Mouse (Mus musculus) layer of hippocampus, postnatal 36 days (tissue): ENCODE data around the gene Slc1a5. TPM values are rescaled to one million over a fixed set of nuclear protein-coding genes. Genes with fewer than 3 reads are reported as not detected.

Experiments
- DNase-seq, 2 experiments: peaks; one replicate each; pipeline ENCODE4 v3.0.0; 2022
- total RNA-seq, 2 experiments: library from RNA; stranded (reverse); gene quantifications; 2 replicates each; pipeline ENCODE4 v1.2.3; 2021

Gene Slc1a5
- total RNA-seq, 2 experiments from 2014 or later = 2.1 to 2.7 TPM

GRCm38 (mm10) chr7:16821091-16821490 lies 40.0 kb downstream of the Slc1a5 start:
- DNase-seq = no peak

DNA sequence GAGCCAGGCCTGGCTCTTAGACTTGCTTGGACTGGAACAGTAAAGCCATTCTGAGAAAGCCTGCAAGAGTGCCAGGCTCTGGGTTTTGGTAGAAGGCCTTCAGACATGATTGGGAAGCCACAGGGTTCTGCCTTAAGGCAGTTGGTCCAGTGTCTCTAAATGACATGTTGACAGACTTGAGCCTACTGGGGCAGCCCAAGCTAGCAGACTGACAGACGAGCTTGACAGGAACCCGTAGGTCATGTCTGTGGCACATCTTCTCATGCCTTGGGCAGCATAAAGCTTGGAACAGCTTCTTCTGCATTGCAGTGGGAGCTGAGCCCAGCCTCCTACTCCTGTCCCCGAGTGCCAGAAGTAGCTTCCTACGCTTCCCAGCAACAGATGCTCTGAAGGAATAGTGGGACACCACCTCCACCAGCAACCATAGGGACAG lies 40.5 kb downstream of the Slc1a5 start:
- DNase-seq = peak; percentile 76 to 78

DNA sequence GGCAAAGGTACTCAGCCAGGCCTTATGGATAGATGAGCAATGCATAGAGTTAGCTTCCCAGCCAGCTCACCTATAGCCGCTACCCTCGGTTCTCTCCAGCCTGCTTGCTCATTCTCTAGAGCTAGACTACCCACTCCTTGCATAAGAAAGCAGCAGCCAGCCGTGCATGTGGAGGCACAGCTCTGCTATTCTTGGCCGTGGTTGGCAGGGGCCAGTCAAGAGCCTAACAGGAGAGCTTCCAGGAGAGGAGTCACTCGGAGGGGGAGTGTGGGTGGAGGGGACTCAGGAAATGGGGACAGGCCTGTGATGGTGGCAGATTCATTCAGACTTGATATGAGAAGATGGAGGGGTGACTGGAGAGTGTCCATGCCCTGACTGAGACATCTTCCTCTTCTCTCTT lies 42.6 kb downstream of the Slc1a5 start:
- DNase-seq = no peak

DNA sequence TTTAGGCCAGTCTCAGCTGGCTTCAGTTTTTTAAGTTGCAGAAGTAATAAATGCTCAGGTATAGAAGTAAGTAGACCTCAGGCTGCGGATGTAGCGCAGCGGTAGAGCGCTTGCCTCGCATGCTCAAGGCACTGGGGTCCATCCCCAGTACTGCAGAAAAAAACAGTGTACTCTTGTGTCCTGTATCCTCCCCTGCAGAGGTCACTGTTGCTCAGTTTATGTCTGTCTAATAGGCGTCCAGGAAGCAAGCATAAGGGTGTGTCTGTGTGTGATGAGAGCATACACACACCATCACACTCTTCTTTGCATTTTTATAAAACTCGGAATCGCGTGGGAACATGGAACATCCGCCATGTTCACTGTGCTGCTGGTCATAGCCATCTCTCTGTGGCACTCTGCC lies 44.6 kb downstream of the Slc1a5 start:
- no peak for DNase-seq

- DNase-seq = no peak
These were observed 45.4 kb downstream of the Slc1a5 start for GRCm38 (mm10) chr7:16826571-16826970.

GRCm38 (mm10) chr7:16827274-16827673 lies 46.1 kb downstream of the Slc1a5 start:
- no peak for DNase-seq

DNA sequence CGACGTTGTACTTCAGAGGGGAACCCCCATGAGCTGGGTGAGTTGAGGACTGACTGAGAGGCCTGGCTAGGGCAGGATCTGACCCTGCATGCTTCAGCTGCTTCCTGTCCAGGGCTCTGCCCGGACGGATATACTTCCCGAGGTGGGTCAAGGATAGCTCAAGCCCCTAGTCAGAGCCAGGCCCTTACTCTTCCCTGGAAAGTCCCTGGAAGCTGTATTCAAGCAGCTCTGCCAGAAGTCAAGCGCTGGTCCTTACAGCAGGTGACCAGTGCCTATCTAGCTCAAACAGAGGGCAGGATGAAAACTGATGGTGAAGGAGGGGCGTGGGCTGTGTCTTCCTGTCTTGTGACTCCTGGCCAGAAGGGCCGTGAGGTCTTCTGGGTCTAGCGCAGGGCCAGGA lies 49.3 kb downstream of the Slc1a5 start:
- DNase-seq = no peak

DNA sequence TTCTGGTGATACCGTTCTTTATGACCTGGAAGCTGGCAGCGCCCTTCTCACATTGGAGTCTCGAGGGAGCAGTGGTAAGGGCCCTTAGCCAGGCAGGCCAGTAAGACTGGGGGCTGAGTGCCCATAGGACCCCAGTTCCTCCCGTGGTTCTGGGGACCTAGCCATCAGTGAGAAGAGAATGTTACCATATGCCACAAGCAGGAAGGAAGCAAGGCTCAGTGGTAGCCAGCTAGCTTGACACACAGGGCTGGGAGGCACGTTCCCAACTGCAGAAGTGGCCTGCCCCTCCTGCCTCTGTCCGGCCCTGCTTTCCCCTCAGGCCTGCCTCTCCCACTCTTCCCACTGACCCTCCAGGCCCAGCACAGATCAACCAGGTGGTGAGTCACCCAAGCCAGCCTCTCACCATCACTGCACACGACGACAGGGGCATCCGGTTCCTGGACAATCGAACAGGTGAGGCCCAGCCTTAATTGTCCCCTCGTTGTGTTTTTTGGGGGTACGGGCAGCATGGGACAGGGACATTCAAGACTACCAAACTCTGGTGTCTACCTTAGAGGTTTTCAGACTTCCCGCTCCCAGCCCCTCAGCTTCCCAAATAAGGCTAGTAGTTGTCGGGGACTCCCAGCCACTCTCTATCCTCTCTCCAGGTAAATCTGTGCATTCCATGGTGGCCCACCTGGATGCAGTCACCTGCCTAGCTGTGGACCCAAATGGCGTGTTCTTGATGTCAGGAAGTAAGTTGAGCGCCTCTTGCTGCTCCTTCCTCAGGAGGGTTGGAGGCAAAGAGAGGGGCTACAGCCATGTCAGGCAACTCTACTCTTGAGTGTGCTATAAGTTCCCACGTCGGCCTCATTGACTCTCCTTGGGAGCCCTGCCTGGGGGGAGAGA lies 57.0 kb downstream of the Slc1a5 start:
- no peak for DNase-seq

GRCm38 (mm10) chr7:16838804-16839426 lies 57.8 kb downstream of the Slc1a5 start:
- no peak for DNase-seq

DNA sequence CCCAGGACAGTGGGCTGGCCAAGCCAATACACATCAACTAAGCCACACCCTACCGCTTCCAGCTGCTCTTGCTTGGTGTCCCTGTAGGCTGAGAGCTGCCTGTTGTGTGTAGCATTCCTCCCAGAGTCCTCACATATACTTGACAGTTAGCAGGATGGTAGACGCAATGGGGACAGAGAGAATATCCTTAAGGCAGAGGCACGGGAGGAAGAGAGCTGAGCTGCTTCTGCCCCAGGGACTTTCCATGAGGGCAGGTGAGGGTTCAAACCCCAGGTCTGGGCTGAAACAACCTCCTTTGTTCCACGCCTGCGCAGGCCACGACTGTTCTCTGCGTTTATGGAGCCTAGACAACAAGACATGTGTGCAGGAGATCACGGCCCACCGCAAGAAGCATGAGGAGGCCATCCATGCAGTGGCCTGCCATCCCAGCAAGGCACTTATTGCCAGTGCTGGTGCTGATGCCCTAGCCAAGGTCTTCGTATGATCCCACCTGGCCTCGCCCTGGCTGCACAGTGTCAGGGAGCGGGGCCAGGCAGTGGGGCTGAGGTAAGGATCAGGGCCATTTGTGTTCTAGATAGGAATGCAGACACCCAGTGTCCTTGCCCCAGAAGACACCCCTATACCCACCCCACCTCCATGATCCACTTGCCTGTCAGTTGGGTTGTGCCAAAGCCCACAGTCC lies 58.4 kb downstream of the Slc1a5 start:
- no peak for DNase-seq

DNA sequence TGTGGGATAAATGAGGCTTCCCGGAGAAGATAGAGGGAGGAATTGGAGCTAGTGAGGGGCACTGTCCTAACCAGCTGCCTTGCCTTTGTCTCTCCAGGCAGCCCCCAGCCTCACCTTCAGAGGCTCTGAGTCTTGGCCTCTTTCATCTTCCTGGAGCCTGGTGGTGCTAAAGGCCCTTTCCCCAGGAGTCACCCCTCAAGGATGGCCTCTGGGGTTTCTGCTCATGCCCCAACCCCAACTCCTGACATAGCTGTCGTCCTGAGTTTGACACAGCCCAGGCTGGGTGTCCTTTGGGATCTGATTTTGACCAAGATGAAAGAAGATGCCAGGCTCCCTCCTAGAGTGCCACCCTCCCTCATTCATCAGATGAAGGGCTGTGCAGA lies 59.0 kb downstream of the Slc1a5 start:
- no peak for DNase-seq

DNA sequence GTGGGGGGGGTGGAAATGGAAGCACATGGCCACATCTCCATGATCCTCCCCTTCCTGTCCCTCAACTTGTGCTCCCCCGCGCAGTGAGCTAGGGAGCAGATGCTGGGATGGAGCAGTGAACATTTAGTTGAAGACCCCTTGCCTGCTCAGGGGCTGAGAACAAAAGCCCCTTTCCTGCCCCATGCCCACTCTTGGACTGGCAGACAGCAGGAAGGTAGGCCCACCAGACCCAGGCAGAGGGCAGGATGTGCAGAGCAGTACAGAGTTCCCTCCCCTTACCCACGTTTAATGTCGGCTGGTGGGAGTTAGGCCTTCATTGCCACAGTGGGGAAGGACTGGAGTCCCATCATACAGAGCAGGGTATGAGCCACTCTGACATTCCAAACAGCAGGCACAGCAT lies 59.9 kb downstream of the Slc1a5 start:
- DNase-seq = no peak

- DNase-seq = no peak
These were observed 60.7 kb downstream of the Slc1a5 start for GRCm38 (mm10) chr7:16841561-16842560.

- peak; percentile 86 to 89 for DNase-seq
These were observed 61.5 kb downstream of the Slc1a5 start, which contains the start of gene Prkd2 for GRCm38 (mm10) chr7:16842645-16843063. TSS of gene Prkd2 (plus strand) at chr7:16842902.

GRCm38 (mm10) chr7:16843441-16844171 lies 62.5 kb downstream of the Slc1a5 start:
- DNase-seq = no peak

DNA sequence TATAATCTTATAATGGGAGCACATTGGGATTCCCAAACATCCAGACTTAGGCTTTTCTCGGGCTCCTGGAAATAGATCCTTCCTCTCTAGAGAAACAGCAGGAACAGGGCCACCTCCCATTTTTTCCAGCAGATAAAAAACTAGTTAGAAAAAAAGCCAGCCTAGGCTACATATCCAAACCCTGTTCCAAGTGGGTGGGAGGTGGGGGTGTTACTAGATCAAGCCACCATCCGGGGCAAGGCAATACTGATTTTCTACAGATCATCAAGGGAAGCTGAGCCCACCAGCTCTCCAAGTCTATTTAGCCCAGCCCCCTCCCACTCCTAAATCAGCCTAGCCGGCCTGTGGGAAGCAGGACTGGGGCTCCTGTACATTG lies 63.5 kb downstream of the Slc1a5 start:
- DNase-seq = no peak

- DNase-seq = no peak
These were observed 64.1 kb downstream of the Slc1a5 start for GRCm38 (mm10) chr7:16845072-16845819.

DNA sequence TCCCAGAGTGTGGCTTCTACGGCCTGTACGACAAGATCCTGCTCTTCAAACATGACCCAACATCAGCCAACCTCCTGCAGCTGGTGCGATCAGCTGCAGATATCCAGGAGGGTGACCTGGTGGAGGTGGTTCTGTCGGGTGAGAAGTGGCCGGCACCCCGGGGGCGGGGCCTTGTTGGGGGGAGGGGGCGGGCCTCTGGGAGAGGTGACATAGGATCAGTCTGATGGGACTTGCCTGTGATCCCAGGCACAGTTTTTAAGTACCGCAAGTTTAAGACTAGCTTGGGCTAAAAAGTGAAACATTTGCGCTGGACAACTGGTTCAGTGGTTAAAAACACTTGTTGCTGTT lies 64.7 kb downstream of the Slc1a5 start:
- no peak for DNase-seq

DNA sequence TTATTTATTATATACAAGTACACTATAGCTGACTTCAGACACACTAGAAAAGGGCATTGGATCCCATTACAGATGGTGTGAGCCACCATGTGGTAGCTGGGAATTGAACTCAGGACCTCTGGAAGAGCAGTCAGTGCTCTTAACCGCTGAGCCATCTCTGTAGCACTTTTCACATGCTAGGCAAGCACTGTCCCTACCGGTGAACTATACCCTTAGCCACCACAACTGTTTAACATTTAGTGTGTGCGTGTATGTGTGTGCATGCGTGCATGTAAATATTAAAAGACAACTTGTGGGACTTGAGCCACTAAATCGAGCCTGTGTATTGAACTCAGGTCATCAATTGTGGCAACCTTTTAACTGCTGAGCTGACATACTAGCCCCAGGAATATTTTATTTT lies 65.6 kb downstream of the Slc1a5 start:
- DNase-seq = no peak

- DNase-seq = no peak
These were observed 66.4 kb downstream of the Slc1a5 start for GRCm38 (mm10) chr7:16847507-16847906.
